Mouse (Mus musculus): ENCODE data around the gene Slc2a9. TPM values are rescaled to one million over a fixed set of nuclear protein-coding genes. Genes with fewer than 3 reads are reported as not detected.

The Slc2a9 gene
- total RNA-seq, 2 experiments from 2014 or later = 0.70 to 1.1 TPM

GRCm38 (mm10) chr5:38388857-38389256, 114.1 kb downstream of the Slc2a9 start:
- DNase-seq (ENCODE audit: low spot score in 2 of 2) = no peak

GRCm38 (mm10) chr5:38388420-38388823, 114.5 kb downstream of the Slc2a9 start:
- DNase-seq (ENCODE audit: low spot score in 2 of 2) = no peak

- no peak for DNase-seq (ENCODE audit: low spot score in 2 of 2)
Measured at GRCm38 (mm10) chr5:38379970-38380369, 123.0 kb downstream of the Slc2a9 start.

- DNase-seq (ENCODE audit: low spot score in 2 of 2) = no peak
Measured at GRCm38 (mm10) chr5:38372369-38372768, 130.6 kb downstream of the Slc2a9 start.

GRCm38 (mm10) chr5:38371308-38371707, 131.6 kb downstream of the Slc2a9 start:
- no peak for DNase-seq (ENCODE audit: low spot score in 2 of 2)

- no peak for DNase-seq (ENCODE audit: low spot score in 2 of 2)
Measured at GRCm38 (mm10) chr5:38366650-38367470, 136.1 kb downstream of the Slc2a9 start.

GRCm38 (mm10) chr5:38365521-38365920, 137.4 kb downstream of the Slc2a9 start:
- DNase-seq (ENCODE audit: low spot score in 2 of 2) = no peak

- peak; percentile 53 to 57 for DNase-seq (ENCODE audit: low spot score in 2 of 2)
Measured at GRCm38 (mm10) chr5:38364396-38364795, 138.5 kb downstream of the Slc2a9 start.

GRCm38 (mm10) chr5:38359716-38360115, 143.2 kb downstream of the Slc2a9 start:
- DNase-seq (ENCODE audit: low spot score in 2 of 2) = no peak

GRCm38 (mm10) chr5:38356927-38357326, 146.0 kb downstream of the Slc2a9 start:
- no peak for DNase-seq (ENCODE audit: low spot score in 2 of 2)

GRCm38 (mm10) chr5:38350351-38350929, 152.5 kb downstream of the Slc2a9 start:
- DNase-seq (ENCODE audit: low spot score in 2 of 2) = no peak

- no peak for DNase-seq (ENCODE audit: low spot score in 2 of 2)
Measured at GRCm38 (mm10) chr5:38346646-38347432, 156.1 kb downstream of the Slc2a9 start.

- no peak for DNase-seq (ENCODE audit: low spot score in 2 of 2)
Measured at GRCm38 (mm10) chr5:38343101-38343500, 159.8 kb downstream of the Slc2a9 start.

- no peak for DNase-seq (ENCODE audit: low spot score in 2 of 2)
Measured at GRCm38 (mm10) chr5:38334582-38334981, 168.4 kb downstream of the Slc2a9 start.

GRCm38 (mm10) chr5:38333381-38333780, 169.6 kb downstream of the Slc2a9 start:
- DNase-seq (ENCODE audit: low spot score in 2 of 2) = no peak

- DNase-seq (ENCODE audit: low spot score in 2 of 2) = peak in 1 of 2 experiments; percentile 8
Measured at GRCm38 (mm10) chr5:38318966-38319786, 183.8 kb downstream of the Slc2a9 start, which contains the start of gene Drd5. Drd5 (plus strand) TSS chr5:38319367.

- no peak for DNase-seq (ENCODE audit: low spot score in 2 of 2)
Measured at GRCm38 (mm10) chr5:38309795-38310194, 193.1 kb downstream of the Slc2a9 start.

GRCm38 (mm10) chr5:38308873-38309272, 194.1 kb downstream of the Slc2a9 start:
- DNase-seq (ENCODE audit: low spot score in 2 of 2) = peak; percentile 65 to 72

- DNase-seq (ENCODE audit: low spot score in 2 of 2) = peak; percentile 92 to 95
Measured at GRCm38 (mm10) chr5:38307255-38308101, 195.5 kb downstream of the Slc2a9 start.

- DNase-seq (ENCODE audit: low spot score in 2 of 2) = no peak
Measured at GRCm38 (mm10) chr5:38305241-38305640, 197.7 kb downstream of the Slc2a9 start.
